Mouse (Mus musculus): ENCODE measurements around the gene Tmem144. TPM values are rescaled to one million over a fixed set of nuclear protein-coding genes. Genes with fewer than 3 reads are reported as not detected.
"Not testable (repeated sequence)": the region's sequence is repeated elsewhere in the genome, so short reads cannot be mapped to it uniquely, and the experiment has no call there.

Gene Tmem144
- polyA plus RNA-seq, 1 experiment from 2014 or later = 2.0 TPM

GRCm38 (mm10) chr3:79808530-79809179, 43.9 kb downstream of the Tmem144 start:
- WGBS = 81% methylated on average over 9 of the region's 9 CpGs
- Histone ChIP-seq H3K27ac (ENCODE audit: low read depth, low read length) (no peak overlapping the region), H3K4me2 (no peak overlapping the region), H3K9me3 (ENCODE audit: control insufficient read depth, low read length) (no peaks in the 10 kb centered on the region), H3K36me3 (ENCODE audit: control insufficient read depth, insufficient read depth, low read length) (no peaks in the 10 kb centered on the region), H3K9ac (ENCODE audit: low read length) (no peak overlapping the region), H3K27me3 (ENCODE audit: control insufficient read depth, insufficient read depth, low read length) (no peaks in the 10 kb centered on the region), H3K4me3 (ENCODE audit: low read depth, low read length) (no peak overlapping the region), H3K4me1 (ENCODE audit: control insufficient read depth, insufficient read depth, low read length) (no peaks in the 10 kb centered on the region)
- ATAC-seq (ENCODE audit: low FRiP score) = peak; percentile 63; the same call in 1 of the 2 replicates
- DNase-seq (ENCODE audit: low spot score, missing footprints) = no peak

DNA sequence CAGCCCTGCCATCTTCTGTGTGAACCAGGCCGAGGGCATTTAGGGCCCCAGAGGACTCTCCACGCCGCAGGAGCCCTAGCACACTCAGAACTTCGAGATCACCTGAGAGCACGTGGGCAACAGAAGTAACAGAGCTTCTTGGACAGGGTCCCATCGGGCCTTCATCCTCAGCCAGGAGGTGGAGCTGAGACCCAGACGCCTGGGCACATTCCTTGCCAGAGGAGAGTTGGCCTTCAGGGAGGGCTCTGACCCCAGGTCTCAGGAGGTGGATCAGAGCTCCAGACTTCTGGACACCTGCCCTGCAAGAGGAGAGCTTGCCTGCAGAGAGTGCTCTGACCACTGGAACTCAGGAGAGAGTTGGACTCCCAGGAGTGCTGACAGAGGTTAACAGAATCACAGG, 51.8 kb downstream of the Tmem144 start:
- not testable (repeated sequence) for H3K27me3 ChIP-seq (ENCODE audit: control insufficient read depth, insufficient read depth, low read length); H3K9me3 ChIP-seq (ENCODE audit: control insufficient read depth, low read length); H3K4me1 ChIP-seq (ENCODE audit: control insufficient read depth, insufficient read depth, low read length); H3K27ac ChIP-seq (ENCODE audit: low read depth, low read length); ATAC-seq (ENCODE audit: low FRiP score); H3K9ac ChIP-seq (ENCODE audit: low read length); H3K4me3 ChIP-seq (ENCODE audit: low read depth, low read length); DNase-seq (ENCODE audit: low spot score, missing footprints); H3K4me2 ChIP-seq; H3K36me3 ChIP-seq (ENCODE audit: control insufficient read depth, insufficient read depth, low read length)
- 90% methylated on average over 7 of the region's 7 CpGs for WGBS

- ATAC-seq (ENCODE audit: low FRiP score) (no peak), DNase-seq (ENCODE audit: low spot score, missing footprints) (no peak)
- Histone ChIP-seq H3K27ac (ENCODE audit: low read depth, low read length) (no peak overlapping the region), H3K27me3 (ENCODE audit: control insufficient read depth, insufficient read depth, low read length) (no peaks in the 10 kb centered on the region), H3K9me3 (ENCODE audit: control insufficient read depth, low read length) (no peaks in the 10 kb centered on the region), H3K4me1 (ENCODE audit: control insufficient read depth, insufficient read depth, low read length) (no peaks in the 10 kb centered on the region), H3K9ac (ENCODE audit: low read length) (no peak overlapping the region), H3K36me3 (ENCODE audit: control insufficient read depth, insufficient read depth, low read length) (no peaks in the 10 kb centered on the region), H3K4me2 (no peak overlapping the region), H3K4me3 (ENCODE audit: low read depth, low read length) (no peak overlapping the region)
- 82% methylated on average over 6 of the region's 6 CpGs for WGBS
These were observed 60.3 kb downstream of the Tmem144 start for GRCm38 (mm10) chr3:79792307-79792706.

DNA sequence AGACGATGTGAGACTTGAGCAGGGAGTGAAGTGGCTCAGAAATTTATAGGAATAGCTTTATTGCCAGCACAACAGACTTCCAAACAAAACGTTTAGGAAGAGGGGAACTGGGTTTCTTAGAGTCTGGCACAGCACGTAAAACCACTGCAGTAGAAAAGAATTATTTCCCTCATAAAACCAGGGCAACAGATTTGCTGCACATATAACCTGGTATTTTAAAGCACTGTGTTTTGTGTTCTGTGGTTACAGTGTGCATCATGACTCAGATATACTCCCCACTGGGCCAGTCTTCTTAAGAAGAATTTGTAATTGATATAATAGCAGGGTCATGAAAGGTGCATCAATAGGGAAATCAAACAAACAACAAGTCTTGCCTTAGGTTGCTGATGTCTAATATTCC, 62.2 kb downstream of the Tmem144 start:
- Histone ChIP-seq H3K9me3 (ENCODE audit: control insufficient read depth, low read length) (no peaks in the 10 kb centered on the region), H3K36me3 (ENCODE audit: control insufficient read depth, insufficient read depth, low read length) (no peaks in the 10 kb centered on the region), H3K27ac (ENCODE audit: low read depth, low read length) (no peak overlapping the region), H3K4me2 (no peak overlapping the region), H3K4me1 (ENCODE audit: control insufficient read depth, insufficient read depth, low read length) (no peaks in the 10 kb centered on the region), H3K4me3 (ENCODE audit: low read depth, low read length) (no peak overlapping the region), H3K27me3 (ENCODE audit: control insufficient read depth, insufficient read depth, low read length) (no peaks in the 10 kb centered on the region), H3K9ac (ENCODE audit: low read length) (no peak overlapping the region)
- ATAC-seq (ENCODE audit: low FRiP score) = no peak
- no peak for DNase-seq (ENCODE audit: low spot score, missing footprints)
- 71% methylated on average over 3 of the region's 3 CpGs for WGBS

GRCm38 (mm10) chr3:79789554-79789953, 63.0 kb downstream of the Tmem144 start:
- ATAC-seq (ENCODE audit: low FRiP score) (no peak), DNase-seq (ENCODE audit: low spot score, missing footprints) (no peak)
- Histone ChIP-seq H3K4me3 (ENCODE audit: low read depth, low read length) (no peak overlapping the region), H3K36me3 (ENCODE audit: control insufficient read depth, insufficient read depth, low read length) (no peaks in the 10 kb centered on the region), H3K27me3 (ENCODE audit: control insufficient read depth, insufficient read depth, low read length) (no peaks in the 10 kb centered on the region), H3K4me1 (ENCODE audit: control insufficient read depth, insufficient read depth, low read length) (no peaks in the 10 kb centered on the region), H3K9me3 (ENCODE audit: control insufficient read depth, low read length) (no peaks in the 10 kb centered on the region), H3K4me2 (no peak overlapping the region), H3K27ac (ENCODE audit: low read depth, low read length) (no peak overlapping the region), H3K9ac (ENCODE audit: low read length) (no peak overlapping the region)
- WGBS = 85% methylated on average over 4 of the region's 4 CpGs

- Histone ChIP-seq H3K27me3 (ENCODE audit: control insufficient read depth, insufficient read depth, low read length) (no peaks in the 10 kb centered on the region), H3K36me3 (ENCODE audit: control insufficient read depth, insufficient read depth, low read length) (no peaks in the 10 kb centered on the region), H3K4me2 (no peak overlapping the region), H3K9me3 (ENCODE audit: control insufficient read depth, low read length) (no peaks in the 10 kb centered on the region), H3K27ac (ENCODE audit: low read depth, low read length) (no peak overlapping the region), H3K4me1 (ENCODE audit: control insufficient read depth, insufficient read depth, low read length) (no peaks in the 10 kb centered on the region), H3K4me3 (ENCODE audit: low read depth, low read length) (no peak overlapping the region), H3K9ac (ENCODE audit: low read length) (no peak overlapping the region)
- 83% methylated on average over 6 of the region's 6 CpGs for WGBS
- no peak for ATAC-seq (ENCODE audit: low FRiP score)
- DNase-seq (ENCODE audit: low spot score, missing footprints) = no peak
These were observed 63.6 kb downstream of the Tmem144 start for GRCm38 (mm10) chr3:79788959-79789358.

- 18% methylated on average over 11 of the region's 11 CpGs for WGBS
These were observed 68.2 kb downstream of the Tmem144 start for GRCm38 (mm10) chr3:79784362-79784736.

GRCm38 (mm10) chr3:79783630-79784361, 68.8 kb downstream of the Tmem144 start:
- peak; percentile 87 for DNase-seq (ENCODE audit: low spot score, missing footprints)
- no peaks in the 10 kb centered on the region for H3K4me1 ChIP-seq (ENCODE audit: control insufficient read depth, insufficient read depth, low read length)
- H3K9me3 ChIP-seq (ENCODE audit: control insufficient read depth, low read length) = no peaks in the 10 kb centered on the region
- H3K4me2 ChIP-seq = no peak overlapping the region
- 58% methylated on average over 10 of the region's 10 CpGs for WGBS
- no peak overlapping the region for H3K9ac ChIP-seq (ENCODE audit: low read length)
- H3K27me3 ChIP-seq (ENCODE audit: control insufficient read depth, insufficient read depth, low read length) = no peaks in the 10 kb centered on the region
- ATAC-seq (ENCODE audit: low FRiP score) = no peak
- no peak overlapping the region for H3K4me3 ChIP-seq (ENCODE audit: low read depth, low read length)
- H3K27ac ChIP-seq (ENCODE audit: low read depth, low read length) = no peak overlapping the region
- no peaks in the 10 kb centered on the region for H3K36me3 ChIP-seq (ENCODE audit: control insufficient read depth, insufficient read depth, low read length)

More at GRCm38 (mm10) chr3:79784362-79784736, 68.2 kb downstream of the Tmem144 start:
- DNase-seq (ENCODE audit: low spot score, missing footprints) (no peak), ATAC-seq (ENCODE audit: low FRiP score) (peak; percentile 19; the same call in 1 of the 2 replicates)
- Histone ChIP-seq H3K4me3 (ENCODE audit: low read depth, low read length) (no peak overlapping the region), H3K9me3 (ENCODE audit: control insufficient read depth, low read length) (no peaks in the 10 kb centered on the region), H3K27me3 (ENCODE audit: control insufficient read depth, insufficient read depth, low read length) (no peaks in the 10 kb centered on the region), H3K27ac (ENCODE audit: low read depth, low read length) (no peak overlapping the region), H3K9ac (ENCODE audit: low read length) (no peak overlapping the region), H3K4me1 (ENCODE audit: control insufficient read depth, insufficient read depth, low read length) (no peaks in the 10 kb centered on the region), H3K36me3 (ENCODE audit: control insufficient read depth, insufficient read depth, low read length) (no peaks in the 10 kb centered on the region), H3K4me2 (no peak overlapping the region)

GRCm38 (mm10) chr3:79772701-79773100, 79.9 kb downstream of the Tmem144 start:
- H3K4me1 ChIP-seq (ENCODE audit: control insufficient read depth, insufficient read depth, low read length) = no peaks in the 10 kb centered on the region
- no peaks in the 10 kb centered on the region for H3K27me3 ChIP-seq (ENCODE audit: control insufficient read depth, insufficient read depth, low read length)
- ATAC-seq (ENCODE audit: low FRiP score) = no peak
- no peak overlapping the region for H3K27ac ChIP-seq (ENCODE audit: low read depth, low read length)
- H3K9me3 ChIP-seq (ENCODE audit: control insufficient read depth, low read length) = no peaks in the 10 kb centered on the region
- no peak overlapping the region for H3K4me2 ChIP-seq
- DNase-seq (ENCODE audit: low spot score, missing footprints) = no peak
- no peak overlapping the region for H3K9ac ChIP-seq (ENCODE audit: low read length)
- WGBS = 87% methylated on average over 2 of the region's 2 CpGs
- no peaks in the 10 kb centered on the region for H3K36me3 ChIP-seq (ENCODE audit: control insufficient read depth, insufficient read depth, low read length)
- H3K4me3 ChIP-seq (ENCODE audit: low read depth, low read length) = no peak overlapping the region
